Mouse (Mus musculus): ENCODE data around the gene Smco2. TPM values are rescaled to one million over a fixed set of nuclear protein-coding genes. Genes with fewer than 3 reads are reported as not detected.

Smco2 gene
- polyA plus RNA-seq, 1 experiment from 2014 or later = not detected

DNA sequence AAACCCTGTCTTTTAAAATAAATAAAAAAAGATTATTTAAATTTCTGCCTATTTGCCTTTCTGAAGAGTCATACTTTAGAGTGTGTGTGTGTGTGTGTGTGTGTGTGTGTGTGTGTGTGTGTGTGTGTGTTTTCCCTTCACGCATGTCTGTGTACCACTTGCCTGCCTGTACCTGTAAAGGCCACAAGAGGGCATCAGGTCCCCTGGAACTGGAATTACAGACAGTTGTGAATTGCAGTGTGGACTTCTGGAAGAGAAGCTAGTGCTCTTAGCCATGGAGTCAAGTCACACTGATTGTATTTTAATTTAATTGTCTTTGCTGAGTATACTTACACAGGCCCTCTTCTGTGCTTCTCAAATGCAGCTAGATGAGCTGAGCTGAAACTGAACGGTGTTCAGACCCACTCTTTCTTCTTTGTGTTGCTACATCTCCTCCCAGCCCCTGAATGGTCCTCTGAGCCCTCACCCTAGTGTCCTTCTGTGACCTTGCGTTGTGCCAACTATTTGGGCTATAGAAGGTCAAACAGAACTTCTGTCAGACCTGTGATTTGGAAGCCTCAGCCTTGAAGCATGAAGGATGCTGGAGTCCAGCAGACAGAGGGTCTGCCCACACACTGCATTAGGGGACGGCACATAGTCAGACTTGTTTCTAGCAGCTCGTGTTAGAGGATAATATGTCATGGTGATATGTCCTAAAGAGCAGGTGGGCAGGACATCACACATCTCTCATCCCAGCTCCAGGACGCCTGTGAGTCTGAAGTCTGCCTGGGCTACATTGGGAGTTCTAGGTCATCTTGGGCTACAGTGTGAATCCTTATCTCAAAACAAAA is 16.2 kb upstream of the Smco2 start:
- Histone ChIP-seq H3K27ac (replicated peaks; ENCODE audit: low read depth, low read length) (no peak overlapping the region), H3K9ac (ENCODE audit: low read depth, low read length) (no peak overlapping the region), H3K36me3 (ENCODE audit: control insufficient read depth, insufficient read depth, low read length) (0 out of 2 replicates have a peak, but pooled peaks cover 11% of the 10 kb centered on the region), H3K4me3 (ENCODE audit: low read depth, low read length) (no peak overlapping the region), H3K4me1 (ENCODE audit: control insufficient read depth, insufficient read depth, low read length) (no peaks in the 10 kb centered on the region), H3K9me3 (ENCODE audit: control insufficient read depth, low read length) (no peaks in the 10 kb centered on the region), H3K27me3 (replicated peaks; ENCODE audit: control insufficient read depth, insufficient read depth, low read length) (no peaks in the 10 kb centered on the region), H3K4me2 (ENCODE audit: low read depth, low read length) (no peak overlapping the region)
- DNase-seq (ENCODE audit: low spot score) = peak; percentile 75
- peak; percentile 79; the same call in 1 of the 2 replicates for ATAC-seq (ENCODE audit: low read depth)
- 75% methylated on average over 6 of the region's 6 CpGs for WGBS

DNA sequence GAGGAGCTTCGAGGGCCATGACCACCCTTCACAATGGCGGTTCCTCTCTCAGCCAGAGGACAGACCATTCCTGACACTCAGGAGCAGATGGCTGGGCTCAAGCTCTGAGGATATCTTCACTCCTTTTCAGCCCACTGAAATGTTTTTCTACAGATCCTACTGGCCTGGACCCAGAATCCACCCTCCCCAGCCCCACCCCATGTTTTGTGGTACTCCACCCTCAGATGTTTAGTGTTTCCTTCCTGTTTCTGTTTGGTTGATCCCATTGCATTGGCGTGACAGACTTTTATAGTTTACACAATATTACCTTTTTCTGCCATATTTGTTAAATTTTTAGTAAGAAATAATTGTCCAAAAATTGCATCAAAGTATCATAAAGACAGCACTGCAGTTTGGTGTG is 15.6 kb upstream of the Smco2 start:
- no peak overlapping the region for H3K4me2 ChIP-seq (ENCODE audit: low read depth, low read length)
- no peak overlapping the region for H3K4me3 ChIP-seq (ENCODE audit: low read depth, low read length)
- WGBS = 83% methylated on average over 3 of the region's 3 CpGs
- no peaks in the 10 kb centered on the region for H3K27me3 ChIP-seq (replicated peaks; ENCODE audit: control insufficient read depth, insufficient read depth, low read length)
- H3K4me1 ChIP-seq (ENCODE audit: control insufficient read depth, insufficient read depth, low read length) = no peaks in the 10 kb centered on the region
- no peaks in the 10 kb centered on the region for H3K9me3 ChIP-seq (ENCODE audit: control insufficient read depth, low read length)
- no peak overlapping the region for H3K27ac ChIP-seq (replicated peaks; ENCODE audit: low read depth, low read length)
- no peak for ATAC-seq (ENCODE audit: low read depth)
- no peak overlapping the region for H3K9ac ChIP-seq (ENCODE audit: low read depth, low read length)
- no peak for DNase-seq (ENCODE audit: low spot score)
- 0 out of 2 replicates have a peak, but pooled peaks cover 11% of the 10 kb centered on the region for H3K36me3 ChIP-seq (ENCODE audit: control insufficient read depth, insufficient read depth, low read length)

DNA sequence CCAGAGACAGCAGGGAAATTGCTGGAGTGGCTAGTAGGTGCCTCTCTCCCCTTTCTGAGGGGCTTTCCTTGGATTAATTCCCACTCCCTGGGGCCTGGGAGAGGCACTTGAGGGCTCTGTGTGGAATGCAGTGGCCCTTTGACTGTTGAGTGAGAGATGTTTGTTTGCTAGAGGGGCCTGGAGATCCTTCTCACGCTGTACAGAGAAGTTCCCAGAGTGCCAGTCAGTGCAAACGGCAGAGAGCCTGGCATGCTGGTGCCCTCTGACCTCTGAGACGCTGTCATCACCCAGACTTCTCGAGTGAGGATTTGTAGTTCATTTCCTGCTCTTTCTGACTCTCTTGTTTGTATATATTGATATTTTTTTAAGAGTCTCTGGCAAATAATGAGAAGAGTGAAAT is 14.1 kb upstream of the Smco2 start:
- ATAC-seq (ENCODE audit: low read depth) (no peak), DNase-seq (ENCODE audit: low spot score) (no peak)
- Histone ChIP-seq H3K27me3 (replicated peaks; ENCODE audit: control insufficient read depth, insufficient read depth, low read length) (no peaks in the 10 kb centered on the region), H3K4me3 (ENCODE audit: low read depth, low read length) (no peak overlapping the region), H3K36me3 (ENCODE audit: control insufficient read depth, insufficient read depth, low read length) (0 out of 2 replicates have a peak, but pooled peaks cover 11% of the 10 kb centered on the region), H3K4me2 (ENCODE audit: low read depth, low read length) (no peak overlapping the region), H3K9ac (ENCODE audit: low read depth, low read length) (no peak overlapping the region), H3K9me3 (ENCODE audit: control insufficient read depth, low read length) (no peaks in the 10 kb centered on the region), H3K4me1 (ENCODE audit: control insufficient read depth, insufficient read depth, low read length) (no peaks in the 10 kb centered on the region), H3K27ac (replicated peaks; ENCODE audit: low read depth, low read length) (no peak overlapping the region)
- WGBS = 21% methylated on average over 4 of the region's 4 CpGs

DNA sequence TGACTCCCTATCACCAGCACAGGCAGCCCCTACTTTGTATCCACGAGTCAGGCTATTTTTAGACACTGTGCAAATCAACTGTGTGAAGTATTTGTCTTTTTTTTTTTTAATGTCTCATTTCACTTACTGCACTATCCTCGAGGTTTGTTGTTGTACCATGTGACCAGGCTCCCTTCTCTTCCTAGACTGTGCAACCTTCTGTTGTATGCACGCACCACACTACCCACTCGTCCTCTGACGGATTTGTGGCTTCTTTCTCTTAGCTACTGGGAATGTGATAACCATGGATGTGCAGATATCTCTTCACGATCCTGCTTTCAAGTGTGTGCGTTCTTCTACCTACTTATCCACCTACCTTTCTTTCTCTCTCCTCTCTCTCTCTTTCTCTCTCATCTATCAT is 12.6 kb upstream of the Smco2 start:
- Histone ChIP-seq H3K4me3 (ENCODE audit: low read depth, low read length) (no peak overlapping the region), H3K4me2 (ENCODE audit: low read depth, low read length) (no peak overlapping the region), H3K36me3 (ENCODE audit: control insufficient read depth, insufficient read depth, low read length) (0 out of 2 replicates have a peak, but pooled peaks cover under 1% of the 10 kb centered on the region), H3K27me3 (replicated peaks; ENCODE audit: control insufficient read depth, insufficient read depth, low read length) (no peaks in the 10 kb centered on the region), H3K4me1 (ENCODE audit: control insufficient read depth, insufficient read depth, low read length) (no peaks in the 10 kb centered on the region), H3K27ac (replicated peaks; ENCODE audit: low read depth, low read length) (no peak overlapping the region), H3K9ac (ENCODE audit: low read depth, low read length) (no peak overlapping the region), H3K9me3 (ENCODE audit: control insufficient read depth, low read length) (no peaks in the 10 kb centered on the region)
- no peak for ATAC-seq (ENCODE audit: low read depth)
- no peak for DNase-seq (ENCODE audit: low spot score)
- 75% methylated on average over 7 of the region's 7 CpGs for WGBS

DNA sequence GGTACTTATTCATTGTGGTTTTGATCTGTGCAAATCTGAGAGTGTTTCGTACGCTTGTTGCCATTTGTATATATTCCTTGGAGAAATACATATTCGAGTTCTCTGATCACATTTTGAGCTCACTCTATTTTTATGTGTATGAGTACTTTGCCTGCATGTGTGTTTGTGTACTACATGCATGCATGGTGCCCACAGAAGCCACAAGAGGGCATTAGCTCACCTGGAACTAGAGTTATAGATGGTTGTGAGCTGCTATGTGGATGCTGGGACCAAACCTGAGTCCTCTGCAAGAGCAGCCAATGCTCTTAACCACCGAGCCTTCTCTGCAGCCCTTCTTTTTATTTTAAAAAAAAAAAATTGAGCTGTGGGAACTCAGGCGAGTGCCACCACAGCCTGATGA is 11.5 kb upstream of the Smco2 start:
- 89% methylated on average over 5 of the region's 5 CpGs for WGBS
- Histone ChIP-seq H3K36me3 (ENCODE audit: control insufficient read depth, insufficient read depth, low read length) (no peaks in the 10 kb centered on the region), H3K4me2 (ENCODE audit: low read depth, low read length) (no peak overlapping the region), H3K9ac (ENCODE audit: low read depth, low read length) (no peak overlapping the region), H3K4me1 (ENCODE audit: control insufficient read depth, insufficient read depth, low read length) (no peaks in the 10 kb centered on the region), H3K4me3 (ENCODE audit: low read depth, low read length) (no peak overlapping the region), H3K27ac (replicated peaks; ENCODE audit: low read depth, low read length) (no peak overlapping the region), H3K27me3 (replicated peaks; ENCODE audit: control insufficient read depth, insufficient read depth, low read length) (no peaks in the 10 kb centered on the region), H3K9me3 (ENCODE audit: control insufficient read depth, low read length) (no peaks in the 10 kb centered on the region)
- DNase-seq (ENCODE audit: low spot score) (no peak), ATAC-seq (ENCODE audit: low read depth) (no peak)

DNA sequence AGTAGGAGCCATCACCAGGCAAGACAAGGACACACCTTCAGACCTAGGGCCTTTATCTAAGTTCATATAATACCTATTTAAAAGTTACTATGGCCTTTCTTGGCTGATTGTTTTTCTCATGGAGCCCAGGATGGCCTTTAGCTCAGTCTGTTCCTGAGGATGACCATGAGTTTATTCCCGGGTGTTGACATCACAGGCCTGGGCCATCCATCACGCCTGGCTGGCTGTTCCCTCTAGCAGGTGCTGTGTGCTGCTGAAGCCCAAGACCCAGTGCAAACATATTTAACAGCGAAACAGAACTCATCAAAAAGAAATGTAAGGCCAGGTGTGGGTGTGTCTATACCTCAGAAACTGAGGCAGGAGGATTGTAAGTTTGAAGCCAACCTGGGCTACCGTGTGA is 11.0 kb upstream of the Smco2 start:
- 86% methylated on average over 4 of the region's 4 CpGs for WGBS
- Histone ChIP-seq H3K9me3 (ENCODE audit: control insufficient read depth, low read length) (no peaks in the 10 kb centered on the region), H3K27me3 (replicated peaks; ENCODE audit: control insufficient read depth, insufficient read depth, low read length) (no peaks in the 10 kb centered on the region), H3K27ac (replicated peaks; ENCODE audit: low read depth, low read length) (no peak overlapping the region), H3K4me2 (ENCODE audit: low read depth, low read length) (no peak overlapping the region), H3K4me1 (ENCODE audit: control insufficient read depth, insufficient read depth, low read length) (no peaks in the 10 kb centered on the region), H3K4me3 (ENCODE audit: low read depth, low read length) (no peak overlapping the region), H3K36me3 (ENCODE audit: control insufficient read depth, insufficient read depth, low read length) (no peaks in the 10 kb centered on the region), H3K9ac (ENCODE audit: low read depth, low read length) (no peak overlapping the region)
- ATAC-seq (ENCODE audit: low read depth) (no peak), DNase-seq (ENCODE audit: low spot score) (no peak)

DNA sequence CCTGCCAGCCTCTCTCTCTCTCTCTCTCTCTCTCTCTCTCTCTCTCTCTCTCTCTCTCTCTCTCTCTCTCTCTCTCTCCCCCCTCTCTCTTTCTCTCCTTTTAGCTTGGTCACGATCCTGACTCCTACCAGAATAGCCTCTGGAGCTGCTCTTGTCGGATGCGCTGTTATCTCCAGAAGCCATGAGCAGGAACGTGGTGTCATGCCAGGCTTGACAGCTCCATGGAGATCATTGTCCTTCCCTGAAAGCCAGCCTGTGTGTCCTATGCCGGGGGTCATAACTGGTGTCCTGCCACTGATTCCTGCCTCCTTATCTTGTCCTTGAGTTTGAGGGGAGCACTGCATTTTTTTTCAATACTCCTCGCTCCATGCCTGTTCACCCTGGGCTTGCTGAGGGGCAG is 5.0 kb upstream of the Smco2 start:
- H3K27ac ChIP-seq (replicated peaks; ENCODE audit: low read depth, low read length) = no peak overlapping the region
- WGBS = 83% methylated on average over 6 of the region's 6 CpGs
- no peaks in the 10 kb centered on the region for H3K36me3 ChIP-seq (ENCODE audit: control insufficient read depth, insufficient read depth, low read length)
- no peak overlapping the region for H3K9ac ChIP-seq (ENCODE audit: low read depth, low read length)
- no peaks in the 10 kb centered on the region for H3K27me3 ChIP-seq (replicated peaks; ENCODE audit: control insufficient read depth, insufficient read depth, low read length)
- no peaks in the 10 kb centered on the region for H3K4me1 ChIP-seq (ENCODE audit: control insufficient read depth, insufficient read depth, low read length)
- no peak overlapping the region for H3K4me3 ChIP-seq (ENCODE audit: low read depth, low read length)
- no peaks in the 10 kb centered on the region for H3K9me3 ChIP-seq (ENCODE audit: control insufficient read depth, low read length)
- ATAC-seq (ENCODE audit: low read depth) (no peak), DNase-seq (ENCODE audit: low spot score) (no peak)
- H3K4me2 ChIP-seq (ENCODE audit: low read depth, low read length) = no peak overlapping the region

DNA sequence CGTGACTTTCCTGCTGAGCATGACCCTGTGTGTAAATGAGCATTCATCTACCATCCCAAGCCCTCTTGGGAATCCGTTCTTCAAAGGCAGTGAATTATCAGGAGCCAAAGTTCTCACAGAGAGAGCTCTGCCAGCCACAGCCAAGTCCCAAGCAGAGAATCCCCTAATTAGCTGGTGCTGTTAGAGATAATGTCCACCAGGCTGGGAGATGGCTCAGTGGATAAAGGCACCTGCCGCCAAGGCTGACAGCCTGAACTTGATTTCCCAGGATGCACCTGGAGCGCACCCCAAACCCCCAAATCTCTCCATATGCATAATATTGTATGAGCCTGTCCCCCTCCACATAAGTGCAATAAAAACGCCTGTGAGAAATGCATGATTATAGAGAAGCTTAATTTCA is 4.6 kb upstream of the Smco2 start:
- H3K27me3 ChIP-seq (replicated peaks; ENCODE audit: control insufficient read depth, insufficient read depth, low read length) = no peaks in the 10 kb centered on the region
- no peaks in the 10 kb centered on the region for H3K9me3 ChIP-seq (ENCODE audit: control insufficient read depth, low read length)
- DNase-seq (ENCODE audit: low spot score) (no peak), ATAC-seq (ENCODE audit: low read depth) (no peak)
- no peak overlapping the region for H3K27ac ChIP-seq (replicated peaks; ENCODE audit: low read depth, low read length)
- no peak overlapping the region for H3K4me2 ChIP-seq (ENCODE audit: low read depth, low read length)
- no peak overlapping the region for H3K4me3 ChIP-seq (ENCODE audit: low read depth, low read length)
- no peak overlapping the region for H3K9ac ChIP-seq (ENCODE audit: low read depth, low read length)
- WGBS = 80% methylated on average over 5 of the region's 5 CpGs
- no peaks in the 10 kb centered on the region for H3K36me3 ChIP-seq (ENCODE audit: control insufficient read depth, insufficient read depth, low read length)
- no peaks in the 10 kb centered on the region for H3K4me1 ChIP-seq (ENCODE audit: control insufficient read depth, insufficient read depth, low read length)
